Mouse (Mus musculus): ENCODE measurements around the gene Tstd1.

DNA sequence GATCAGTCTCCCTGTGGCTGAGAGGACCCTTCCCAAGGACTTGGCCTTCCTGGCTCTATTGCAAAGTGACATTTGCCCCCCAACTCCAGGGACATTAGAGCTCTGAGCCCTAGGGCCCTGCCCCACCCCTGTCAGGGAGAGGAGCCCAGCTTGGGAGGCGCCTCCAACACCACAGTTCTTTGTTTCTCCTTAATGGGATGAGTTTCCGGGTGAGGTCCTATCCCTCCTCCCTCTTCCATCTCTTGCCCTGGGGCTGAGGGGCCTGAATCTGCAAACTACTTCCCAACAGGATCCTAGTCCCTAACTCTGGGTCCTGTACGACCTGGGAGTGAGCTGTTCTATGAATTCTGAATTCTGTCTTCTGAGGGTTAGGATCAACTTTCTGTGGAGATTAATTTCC lies 45.8 kb upstream of the Tstd1 start:
- TF ChIP-seq CTCF (IDR thresholded peaks at IDR 0.05; ENCODE audit: insufficient read depth, low read length) (no peak), POLR2A (IDR thresholded peaks at IDR 0.05; ENCODE audit: borderline replicate concordance, extremely low read depth, low read depth, low read length) (no peak)

Data from lung, adult 2 months (tissue).